Comparison of ENCODE assay signal across 11 mouse cellular contexts in the genomic region with DNA sequence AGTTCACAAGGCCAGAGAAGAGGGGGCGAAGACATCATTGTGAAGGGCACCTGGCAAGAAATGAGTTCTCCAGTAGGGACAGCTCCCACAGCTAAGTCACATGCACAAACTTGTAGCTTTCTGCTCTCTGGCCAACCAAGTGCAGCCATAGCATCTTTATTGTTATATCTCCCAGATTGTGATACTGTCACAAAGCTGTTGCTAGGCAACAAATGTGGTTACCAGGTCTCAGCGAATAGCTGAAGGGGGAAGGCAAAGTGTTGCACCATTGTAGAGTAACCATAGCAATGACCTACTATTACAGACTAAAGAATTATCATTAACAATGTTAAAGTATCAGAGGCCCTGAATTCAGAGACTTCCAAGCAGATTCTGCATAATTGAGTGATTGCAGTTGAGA. TPM values are rescaled to one million over a fixed set of nuclear protein-coding genes. Genes with fewer than 3 reads are reported as not detected.
DNase-seq lines count a peak whose midpoint lies in the region; ATAC-seq lines count a peak whose summit lies in the region.
"Had no signal": no experiment of that assay in that cellular context is flagged by ENCODE, and none has a peak within 500 bp of the region (broad histone marks: within the 10 kb centered on the region; RNA-seq: fewer than 3 reads in every experiment).

No protein-coding gene starts in this region.

- no peak overlapping the region for H3K4me2 ChIP-seq in forebrain, embryonic 11.5 days (ENCODE audit: low read depth, low read length, severe bottlenecking)
- no peak overlapping the region for H3K4me2 ChIP-seq in neural tube, embryonic 14.5 days (ENCODE audit: low read depth, low read length)

- H3K4me1 ChIP-seq in forebrain, embryonic 11.5 days (replicated peaks; ENCODE audit: control insufficient read depth, insufficient read depth, low read length): no peaks in the 10 kb centered on the region; the same call in 1 of the 2 replicates
- H3K4me1 ChIP-seq in neural tube, embryonic 14.5 days (ENCODE audit: control insufficient read depth, insufficient read depth, low read length): peaks cover 12% of the 10 kb centered on the region; the same call in 1 of the 2 replicates

- no peak overlapping the region for H3K4me3 ChIP-seq in forebrain, embryonic 11.5 days (ENCODE audit: low read depth, low read length)
- no peak overlapping the region for H3K4me3 ChIP-seq in neural tube, embryonic 14.5 days (ENCODE audit: low read depth, low read length)

- no peaks in the 10 kb centered on the region for H3K36me3 ChIP-seq in forebrain, embryonic 11.5 days (ENCODE audit: control insufficient read depth, insufficient read depth, low read length)
- H3K36me3 ChIP-seq in neural tube, embryonic 14.5 days (ENCODE audit: control insufficient read depth, insufficient read depth, low read length): no peaks in the 10 kb centered on the region
- H3K36me3 ChIP-seq: limb, embryonic 15.5 days had no signal

- intact Hi-C loops in left cerebral cortex, postnatal 36 days (cut with DNase I): loop anchor here (2.0 to 10.0 kb wide), 2 partner anchors 179 to 1117 kb away; no protein-coding TSS in a partner anchor

- H3K27me3 ChIP-seq in forebrain, embryonic 11.5 days (ENCODE audit: control insufficient read depth, insufficient read depth, low read length): peaks cover 17% of the 10 kb centered on the region; the same call in 1 of the 2 replicates
- no peaks in the 10 kb centered on the region for H3K27me3 ChIP-seq in neural tube, embryonic 14.5 days (ENCODE audit: control insufficient read depth, insufficient read depth, low read length)

- DNase-seq in layer of hippocampus, adult 11-12 months (ENCODE audit: low spot score): peak; percentile 35
- no peak for DNase-seq in layer of hippocampus, adult 8-10 months (ENCODE audit: low spot score in 2 of 2)
- DNase-seq in forebrain, embryonic 11.5 days (ENCODE audit: low spot score): peak; percentile 57
- DNase-seq in induced T-regulatory cell, adult 2 months (ENCODE audit: low read depth): peak; percentile 28
- DNase-seq in cerebellum, adult 9-11 months: no peak
- no peak for DNase-seq in frontal cortex, postnatal 10 days (ENCODE audit: low spot score in 2 of 2)
- no peak for DNase-seq in left cerebral cortex, postnatal 36 days (ENCODE audit: low spot score in 2 of 2)
- DNase-seq: kidney, postnatal 36 days; right cerebral cortex, adult 18-20 months had no signal

- no peak overlapping the region for H3K9ac ChIP-seq in forebrain, embryonic 11.5 days (ENCODE audit: low read length)
- H3K9ac ChIP-seq in neural tube, embryonic 14.5 days (replicated peaks; ENCODE audit: low read depth, low read length): no peak overlapping the region
- H3K9ac ChIP-seq: limb, embryonic 15.5 days had no signal

- peak; percentile 67 for ATAC-seq in forebrain, embryonic 11.5 days (replicated peaks; ENCODE audit: low FRiP score)
- peak; percentile 71 for ATAC-seq in neural tube, embryonic 14.5 days (ENCODE audit: low read depth)

- no peaks in the 10 kb centered on the region for H3K9me3 ChIP-seq in forebrain, embryonic 11.5 days (ENCODE audit: control insufficient read depth, low read length)
- H3K9me3 ChIP-seq in neural tube, embryonic 14.5 days (ENCODE audit: control insufficient read depth, low read length): no peaks in the 10 kb centered on the region
- H3K9me3 ChIP-seq: limb, embryonic 15.5 days had no signal

- 40% methylated on average over 2 of the region's 2 CpGs for WGBS in forebrain, embryonic 11.5 days
- WGBS in neural tube, embryonic 14.5 days: 16% methylated on average over 2 of the region's 2 CpGs

- H3K27ac ChIP-seq in forebrain, embryonic 11.5 days (ENCODE audit: low read depth, low read length): no peak overlapping the region; the same call in 1 of the 2 replicates
- no peak overlapping the region for H3K27ac ChIP-seq in neural tube, embryonic 14.5 days (ENCODE audit: low read depth, low read length)
- H3K27ac ChIP-seq: limb, embryonic 15.5 days had no signal

RNA-seq across cellular contexts. Expression of a gene that starts 37.4 kb away (rescaled TPM):
- total RNA-seq in layer of hippocampus, adult 8-10 months (2022): 10 to 100 TPM; 75.7 to 85.1 (median 81.4) TPM
- polyA plus RNA-seq in forebrain, embryonic 11.5 days (2014; fragmentation: Nextera tagmentation; extraction: Ambion mirVana): 110 and 122 TPM in 2 replicates
- 48.6 and 50.3 TPM in 2 replicates for polyA plus RNA-seq in neural tube, embryonic 14.5 days (2014; fragmentation: Nextera tagmentation; extraction: Ambion mirVana)
- 100 to 1,000 TPM; 128 to 130 TPM for total RNA-seq in left cerebral cortex, postnatal 36 days (2021)

Comparison
In these comparisons a context has a peak if more than half of its experiments do, and no peak if none do; other contexts are left out.
1. DNase-seq: peak in layer of hippocampus, adult 11-12 months (single experiment), forebrain, embryonic 11.5 days (single experiment) and induced T-regulatory cell, adult 2 months (single experiment); none in layer of hippocampus, adult 8-10 months (0 of 2), cerebellum, adult 9-11 months (single experiment), frontal cortex, postnatal 10 days (0 of 2) and left cerebral cortex, postnatal 36 days (0 of 2).